Mouse (Mus musculus) retina, postnatal 1 day (tissue): ENCODE measurements at regions not wholly inside any gene's neighbourhood (a gene's known extent, or its start where the extent isn't known, plus 50 kb on each side); places are given as distances from the start of the nearest gene placed in this dataset.

Experiments used
- DNase-seq: peaks from one replicate; pipeline ENCODE4 v3.0.0-alpha.2; 2012

GRCm38 (mm10) chr17:50442062-50442461 is 67.1 kb upstream of the Plcl2 start:
- DNase-seq: no peak

GRCm38 (mm10) chr17:50442905-50443304 is 66.3 kb upstream of the Plcl2 start:
- peak; percentile 9 for DNase-seq

- DNase-seq: no peak
Measured at GRCm38 (mm10) chr17:50443376-50444022, 65.7 kb upstream of the Plcl2 start.

GRCm38 (mm10) chr17:50444023-50444389 is 65.2 kb upstream of the Plcl2 start:
- DNase-seq: no peak

GRCm38 (mm10) chr17:50448693-50449092 is 60.5 kb upstream of the Plcl2 start:
- no peak for DNase-seq

GRCm38 (mm10) chr17:50451606-50452005 is 57.6 kb upstream of the Plcl2 start:
- DNase-seq: no peak

GRCm38 (mm10) chr17:50453524-50453923 is 55.7 kb upstream of the Plcl2 start:
- no peak for DNase-seq

- no peak for DNase-seq
Measured at GRCm38 (mm10) chr17:50453956-50454355, 55.2 kb upstream of the Plcl2 start.

GRCm38 (mm10) chr17:50454917-50455316 is 54.3 kb upstream of the Plcl2 start:
- no peak for DNase-seq

GRCm38 (mm10) chr17:50455719-50456118 is 53.5 kb upstream of the Plcl2 start:
- DNase-seq: no peak

- no peak for DNase-seq
Measured at GRCm38 (mm10) chr17:50457053-50457697, 52.0 kb upstream of the Plcl2 start.

- no peak for DNase-seq
Measured at GRCm38 (mm10) chr17:50458232-50458631, 51.0 kb upstream of the Plcl2 start.
